Mouse (Mus musculus) Muller cell, postnatal 12 days (primary cell): ENCODE data around the gene Rab11fip3.

Source experiments
- DNase-seq: peaks from one replicate; pipeline ENCODE4 v3.0.0-alpha.2; 2015; ENCODE audit errors: inconsistent ontology term

Gene Rab11fip3

DNA sequence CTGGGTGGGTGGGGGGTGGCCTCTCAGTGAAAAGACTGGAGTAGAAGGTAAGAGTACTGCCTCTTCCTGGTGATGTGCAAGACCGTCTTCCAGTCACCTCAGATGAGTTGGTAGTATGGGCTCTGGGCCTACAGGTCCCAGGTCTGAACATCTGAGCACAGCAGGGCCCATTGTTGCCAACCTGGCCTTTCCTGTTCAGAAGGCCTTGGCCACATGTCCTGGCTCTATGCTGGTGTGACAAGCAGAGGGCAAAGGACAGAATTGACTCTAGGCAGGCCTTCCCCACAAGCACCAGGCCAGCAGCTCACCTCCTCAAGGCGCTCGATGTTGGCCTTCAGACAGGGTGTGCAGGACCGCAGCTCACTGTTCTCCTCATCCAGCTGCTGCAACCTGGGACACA lies 77.1 kb downstream of the Rab11fip3 start:
- DNase-seq, result no peak

DNA sequence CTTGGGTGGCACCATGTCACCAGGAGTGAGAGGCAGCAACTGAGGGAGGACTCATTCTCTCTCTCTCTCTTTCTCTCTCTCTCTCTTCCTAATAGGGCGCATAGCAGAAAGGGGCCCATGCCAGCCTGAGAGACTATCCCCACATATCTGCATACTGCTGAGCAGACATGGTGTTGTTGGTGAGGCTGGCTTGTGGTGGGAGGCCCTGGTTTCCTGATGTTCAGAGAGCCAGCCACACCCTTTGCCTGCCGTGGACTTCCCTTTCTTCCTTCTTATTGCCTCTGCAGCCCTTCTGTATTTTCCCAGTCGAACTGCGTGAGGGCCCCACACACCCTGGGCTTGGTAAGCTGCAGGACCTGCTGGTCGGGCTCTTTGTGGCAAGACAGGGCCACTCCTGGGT lies 79.0 kb downstream of the Rab11fip3 start:
- no peak for DNase-seq

DNA sequence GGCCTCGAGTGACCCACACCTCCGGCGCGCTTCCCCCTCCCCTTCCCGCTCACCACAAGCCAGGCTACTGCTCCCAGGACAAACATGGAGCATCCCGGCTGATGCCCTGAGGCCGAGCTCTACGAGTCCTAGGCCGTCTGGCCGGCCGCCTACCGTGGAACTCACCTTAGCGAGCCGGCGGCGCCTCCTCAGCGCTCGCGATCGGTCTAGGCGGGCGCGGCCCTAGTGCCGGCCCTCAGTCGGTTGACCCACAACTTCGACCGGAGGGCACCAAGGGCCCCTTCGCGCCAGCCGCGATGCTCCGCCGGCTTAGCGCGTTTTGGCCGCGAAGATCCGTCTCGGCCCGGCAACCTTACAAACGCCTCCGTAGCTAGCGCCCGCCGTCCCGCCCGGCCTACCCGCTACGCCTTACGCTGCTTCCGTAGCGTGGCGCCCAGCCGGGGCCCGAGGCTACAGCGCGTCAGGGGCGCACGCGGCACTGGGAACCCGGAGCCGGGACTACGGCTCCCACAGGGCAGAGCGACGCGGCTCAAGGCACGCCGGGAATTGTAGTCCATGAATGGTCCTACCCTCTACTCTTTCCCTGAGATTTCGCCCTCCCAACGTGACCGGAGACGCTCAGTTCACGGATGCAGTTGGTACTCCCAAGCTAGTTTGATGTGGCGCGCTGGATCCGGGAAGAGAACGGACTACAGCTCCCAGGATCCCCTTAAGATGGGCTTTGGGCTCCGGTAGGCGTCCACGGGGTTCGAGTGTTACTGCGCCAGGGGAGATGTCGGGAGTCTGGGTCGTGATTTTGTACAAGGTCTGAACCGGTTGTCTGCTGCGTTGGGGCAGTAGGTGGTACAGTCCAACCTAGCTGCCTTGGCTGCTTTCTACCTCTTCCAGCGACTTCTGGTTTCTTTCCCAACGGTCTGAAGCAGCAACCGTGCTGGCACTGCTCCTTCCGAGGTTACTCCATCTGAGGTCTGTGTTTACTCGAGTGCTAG lies 83.8 kb downstream of the Rab11fip3 start, which contains the start of gene Capn15:
Gene Capn15 (minus strand): TSS at position 491 of the 989 bp plus-strand sequence.
- peak; percentile 97 for DNase-seq

DNA sequence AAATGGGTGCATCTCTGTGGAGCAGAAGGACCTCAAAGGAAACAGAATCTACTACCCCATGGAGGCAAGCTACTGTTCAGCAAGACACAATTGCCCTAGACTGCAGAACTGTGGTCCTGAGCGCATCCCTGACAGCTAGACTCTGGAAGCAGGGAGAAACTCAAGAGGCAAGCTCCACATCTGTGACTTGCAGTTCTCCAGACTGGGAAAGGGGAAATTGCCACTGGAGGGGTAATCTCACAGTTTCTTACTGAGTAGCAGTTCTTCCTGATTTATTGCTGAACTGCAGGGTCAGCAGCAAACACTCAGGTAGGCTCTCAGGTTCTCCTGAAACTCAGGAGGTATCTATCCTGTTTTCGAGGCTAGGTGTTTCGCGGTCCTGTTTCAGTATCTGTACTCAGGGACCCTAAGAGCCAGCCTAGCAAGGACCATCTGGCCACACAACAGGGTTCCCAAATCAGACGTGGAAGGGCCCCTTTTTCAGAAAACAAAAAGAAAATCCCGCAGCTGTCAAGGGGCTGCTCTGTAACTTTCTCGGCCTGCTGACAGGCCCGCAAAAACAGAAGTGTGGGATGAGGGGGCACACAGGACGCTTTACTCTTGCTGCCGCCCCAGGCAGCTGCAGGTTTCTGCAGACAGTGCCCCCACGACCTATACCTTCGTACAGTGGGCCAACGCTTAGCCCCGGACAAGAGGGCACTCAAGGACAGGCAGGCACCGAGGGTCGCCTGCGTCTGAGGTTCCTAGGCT lies 84.6 kb downstream of the Rab11fip3 start:
- no peak for DNase-seq

GRCm38 (mm10) chr17:25984066-25984465 lies 85.3 kb downstream of the Rab11fip3 start:
- DNase-seq, result no peak

DNA sequence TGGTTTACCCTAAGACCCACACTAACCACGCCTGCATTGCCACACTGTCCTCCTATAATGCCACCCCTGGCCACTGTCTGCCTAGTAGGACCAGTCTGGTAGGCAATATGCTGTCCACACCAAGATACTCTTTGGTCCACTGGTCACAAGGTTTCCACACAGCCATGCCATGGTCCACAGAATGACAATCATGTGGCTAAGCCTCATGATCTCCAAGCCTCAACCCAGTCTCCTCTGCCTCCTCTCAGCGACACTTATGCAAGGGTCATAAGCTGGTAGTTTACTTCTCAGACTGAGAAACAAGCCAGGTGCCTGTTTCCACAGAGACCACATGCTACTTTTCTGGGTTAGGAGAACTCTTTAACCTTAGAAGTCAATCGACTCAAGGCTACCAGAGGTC lies 86.4 kb downstream of the Rab11fip3 start:
- no peak for DNase-seq

DNA sequence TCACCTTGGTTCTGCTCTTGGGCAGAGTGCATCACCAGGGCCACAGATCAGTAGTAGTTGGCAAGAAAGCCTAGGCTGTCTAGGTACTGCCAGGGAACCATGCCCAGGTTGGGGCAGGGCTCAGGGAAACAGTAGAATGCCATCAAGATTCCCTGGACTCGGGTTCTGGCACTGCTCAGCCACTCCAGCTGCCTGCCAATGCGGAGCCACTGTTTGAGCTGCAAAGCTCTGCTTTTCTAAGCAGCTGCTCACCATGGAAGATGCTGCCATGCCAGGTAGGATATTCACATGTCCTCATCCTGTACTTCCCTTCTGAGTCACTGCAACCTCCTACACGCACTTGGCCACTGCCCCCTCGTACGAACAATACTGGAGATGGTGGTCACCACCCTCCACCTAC lies 88.5 kb downstream of the Rab11fip3 start:
- peak; percentile 20 for DNase-seq

DNA sequence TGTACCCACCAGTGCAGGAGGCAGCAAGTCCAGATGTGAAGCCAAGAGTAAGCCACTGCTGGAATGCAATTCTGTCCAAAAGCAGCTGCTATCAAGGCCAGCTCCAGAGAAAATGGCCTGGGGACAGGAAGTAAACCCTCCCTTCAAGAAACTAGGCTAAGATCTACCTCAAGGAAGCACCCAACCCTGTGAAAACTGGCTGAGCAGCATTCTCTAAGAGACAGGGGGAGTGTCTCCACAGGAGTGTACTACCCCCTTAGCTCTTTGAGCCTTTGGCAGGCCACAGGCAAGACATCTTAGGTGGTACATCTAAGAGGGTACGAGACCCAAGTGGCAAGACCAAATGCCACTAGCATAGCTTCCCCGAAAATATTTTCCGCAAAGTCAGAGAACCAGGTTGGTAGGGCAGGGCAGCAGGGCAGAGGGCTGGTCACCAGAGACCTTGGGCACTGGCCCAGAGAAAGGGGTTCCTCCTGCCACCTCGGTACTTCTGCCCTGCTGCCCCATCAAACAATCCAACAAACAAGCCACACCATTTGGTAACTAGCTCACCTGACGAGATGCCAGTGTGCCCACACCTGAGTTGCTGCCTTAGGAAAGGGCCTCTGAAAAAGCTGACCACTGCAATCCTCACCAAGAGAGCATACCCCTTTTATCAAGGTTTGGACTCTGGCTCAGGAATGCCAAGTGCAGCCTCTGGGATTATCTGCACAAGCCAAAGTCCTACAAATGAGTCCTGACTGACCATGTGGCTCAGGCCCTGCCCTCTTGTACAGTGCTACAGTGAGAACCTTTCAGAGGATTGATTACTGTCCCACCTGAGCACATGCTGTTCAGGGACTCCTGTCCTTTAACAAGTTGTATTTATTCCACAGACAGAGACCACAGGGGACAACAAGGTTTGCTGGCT lies 89.3 kb downstream of the Rab11fip3 start:
- no peak for DNase-seq

GRCm38 (mm10) chr17:25970954-25971707 lies 98.2 kb downstream of the Rab11fip3 start:
- no peak for DNase-seq

GRCm38 (mm10) chr17:25970448-25970847 lies 98.9 kb downstream of the Rab11fip3 start:
- no peak for DNase-seq

DNA sequence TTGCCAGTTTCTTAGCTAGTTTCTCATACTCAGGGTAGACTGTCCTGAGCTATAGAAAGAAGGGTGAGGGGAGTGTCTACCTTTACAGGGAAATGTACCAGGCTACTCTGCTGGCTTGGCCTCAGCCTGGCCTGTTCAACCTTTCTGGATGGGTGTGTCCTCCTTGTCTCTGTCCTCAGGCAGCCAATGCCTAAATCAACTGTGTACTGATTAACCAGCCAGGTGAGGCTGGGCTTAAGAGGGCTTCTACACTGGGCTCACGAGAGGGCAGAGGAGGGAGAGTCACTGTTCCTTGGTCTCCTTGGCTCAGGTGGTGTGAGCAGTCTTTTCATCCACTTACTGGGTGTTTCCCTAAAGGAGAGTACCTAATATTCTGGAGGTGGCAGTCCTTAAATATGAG lies 101.2 kb downstream of the Rab11fip3 start:
- no peak for DNase-seq

DNA sequence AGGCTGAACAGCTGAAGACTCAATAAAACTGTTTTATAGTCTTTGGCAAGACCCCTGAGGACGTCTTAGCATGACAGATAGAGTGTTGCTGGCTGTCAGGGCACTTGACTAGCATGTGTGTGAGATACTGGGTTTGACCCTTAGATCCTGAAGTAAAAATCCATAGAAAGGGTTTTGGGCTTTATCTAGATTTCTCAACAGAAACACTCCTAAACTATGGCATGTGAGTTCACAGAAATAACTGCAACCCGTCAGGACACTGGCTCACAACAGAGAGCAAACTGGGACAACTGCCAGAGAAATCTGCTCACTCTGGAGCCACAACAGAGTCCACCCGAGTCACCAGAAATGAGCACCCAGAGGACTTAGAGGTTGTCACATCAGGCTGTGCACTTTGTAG lies 101.7 kb downstream of the Rab11fip3 start:
- DNase-seq, result no peak

DNA sequence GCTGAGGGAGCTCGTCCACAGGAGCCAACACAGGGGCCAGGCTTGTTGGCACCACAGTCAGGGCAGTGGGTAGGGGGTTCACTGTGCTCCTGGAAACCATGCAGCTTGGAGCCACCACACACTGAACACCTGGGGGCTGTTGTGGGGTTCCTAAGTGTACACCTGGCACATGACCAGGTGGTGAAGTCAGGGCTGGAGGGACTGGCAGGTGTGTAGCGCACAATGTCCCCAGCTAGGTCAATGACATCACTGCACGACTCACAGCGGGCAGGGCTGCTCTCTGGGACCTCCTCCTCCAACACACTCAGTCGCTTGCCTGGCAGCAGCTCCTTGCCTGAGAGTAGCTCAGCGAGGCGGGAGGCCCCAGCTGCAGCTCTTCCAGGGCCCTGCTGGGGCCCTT lies 105.1 kb downstream of the Rab11fip3 start:
- no peak for DNase-seq

DNA sequence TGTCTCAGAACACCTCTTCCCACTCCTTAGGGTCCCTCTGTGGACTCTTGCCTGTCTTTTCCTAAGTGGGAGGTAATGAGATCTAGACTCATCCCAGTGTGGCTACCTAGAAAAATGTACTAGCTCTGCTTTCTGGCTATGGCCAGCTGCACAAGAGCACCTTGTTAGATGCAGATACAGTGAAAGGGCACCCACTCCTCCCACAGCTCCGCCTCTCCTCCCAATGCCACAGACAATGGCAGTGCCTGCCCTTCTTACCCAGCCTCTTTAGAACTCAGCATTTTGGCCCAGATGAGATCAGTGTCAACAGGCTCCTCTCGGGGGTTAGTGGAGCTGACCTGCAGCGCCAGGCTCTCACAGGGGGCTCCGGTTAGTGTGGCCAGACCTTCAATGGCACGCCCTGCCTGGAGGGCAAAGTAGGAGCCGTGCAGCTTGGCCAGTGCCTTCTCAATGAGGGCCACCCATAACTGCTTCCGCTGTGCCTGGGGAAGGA lies 106.9 kb downstream of the Rab11fip3 start:
- no peak for DNase-seq

- DNase-seq, result no peak
Observed at GRCm38 (mm10) chr17:25961566-25961965, 107.8 kb downstream of the Rab11fip3 start.

DNA sequence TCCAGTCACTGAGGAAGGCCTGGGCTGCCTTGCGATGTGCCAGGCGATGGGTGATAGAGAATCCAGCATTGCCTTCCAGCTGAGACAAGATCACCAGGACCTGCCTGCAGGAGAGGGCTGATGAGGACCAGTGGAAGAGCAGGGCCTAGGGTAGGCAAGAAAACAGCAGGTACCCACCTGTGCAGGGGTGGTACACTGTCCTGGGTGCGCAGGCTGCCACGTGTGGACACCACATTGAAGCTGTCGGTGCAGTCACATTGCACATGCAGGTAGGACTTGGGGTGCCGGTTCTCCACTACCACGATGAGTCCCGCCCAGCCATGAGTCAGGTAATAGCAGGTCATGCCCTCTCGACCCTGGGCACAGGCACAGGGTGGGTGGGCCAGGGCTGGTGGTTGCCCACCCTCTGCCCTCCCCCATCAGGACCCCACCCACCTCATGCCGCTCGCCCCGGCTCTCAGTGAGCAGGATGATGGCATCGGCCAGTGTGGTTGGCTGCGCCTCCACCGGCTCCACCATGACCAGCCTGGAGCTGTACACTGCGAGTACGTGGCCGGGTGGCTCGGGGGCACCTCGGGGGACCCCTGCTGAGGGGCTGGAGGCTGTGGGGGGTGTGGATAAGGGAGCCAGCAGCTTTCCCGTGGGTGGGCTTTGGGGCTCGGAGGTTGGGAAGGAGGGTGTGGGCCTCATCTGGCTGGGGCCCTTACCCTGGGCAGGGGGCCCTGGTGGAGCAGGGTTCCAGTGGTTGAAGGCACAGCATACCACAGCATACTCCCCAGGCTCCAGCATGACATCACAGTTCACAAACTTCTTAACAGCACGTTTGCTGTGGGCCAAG lies 109.5 kb downstream of the Rab11fip3 start:
- DNase-seq, result no peak

DNA sequence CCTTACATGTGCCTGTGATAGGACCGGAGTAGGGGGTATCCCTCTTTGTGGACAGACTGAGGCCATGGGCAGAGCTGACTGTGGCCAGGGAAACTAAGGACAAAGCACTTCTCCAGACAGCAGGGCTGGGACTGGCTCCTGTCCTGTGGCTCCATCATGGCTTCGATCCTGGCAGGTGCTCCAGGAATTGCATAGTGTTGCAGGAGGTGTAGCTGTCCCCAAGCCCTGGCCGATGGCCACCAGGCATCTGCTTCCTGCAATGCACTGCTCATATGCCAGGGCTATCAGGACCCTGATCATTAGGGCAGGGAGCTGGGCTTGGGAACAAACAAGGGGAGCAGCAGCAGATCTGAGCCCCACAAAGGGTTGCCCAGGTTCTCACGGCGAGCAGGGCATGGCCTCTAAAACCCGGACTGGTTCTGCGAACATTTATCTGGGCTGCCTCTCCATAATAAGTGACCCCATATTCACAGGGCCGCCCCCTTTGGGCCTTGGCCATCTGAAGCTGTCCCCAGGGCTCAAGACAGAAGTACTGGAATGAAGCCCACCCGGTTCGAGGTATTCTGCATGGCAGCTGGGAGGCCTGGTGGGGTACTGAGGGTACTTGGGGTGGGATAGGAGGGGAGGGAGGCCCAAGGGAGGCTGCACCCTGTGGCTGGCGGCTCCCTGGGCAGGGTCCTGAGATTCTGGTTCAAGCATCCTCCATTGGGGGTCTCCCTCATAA lies 110.4 kb downstream of the Rab11fip3 start:
- no peak for DNase-seq

GRCm38 (mm10) chr17:25957586-25958051 lies 111.7 kb downstream of the Rab11fip3 start:
- DNase-seq, result no peak

GRCm38 (mm10) chr17:25956631-25957030 lies 112.7 kb downstream of the Rab11fip3 start:
- DNase-seq, result no peak
